Mouse (Mus musculus) liver, embryonic 15.5 days (tissue): ENCODE results near the gene Hic2. TPM values are rescaled to one million over a fixed set of nuclear protein-coding genes. Genes with fewer than 3 reads are reported as not detected.

ENCODE experiments used
- ATAC-seq: fragments of 200-750 bp; cut with Nextera tagmentation; 2 replicates; pipeline ENCODE4 v1.8.0; 2017; ENCODE audit warnings: moderate number of reproducible peaks, mild to moderate bottlenecking, moderate library complexity; ENCODE audit not compliant: insufficient read depth
- H3K27ac ChIP-seq: fragments of 300-500 bp; sonication (generic); replicated peaks from 2 replicates; pipeline ENCODE4 v1.5.1; 2015; ENCODE audit warnings: mild to moderate bottlenecking, inconsistent platforms
- H3K27me3 ChIP-seq: fragments of 300-500 bp; sonication (generic); 2 replicates; pipeline ENCODE4 v1.6.1; 2015; ENCODE audit warnings: mild to moderate bottlenecking, inconsistent platforms
- H3K36me3 ChIP-seq: fragments of 300-500 bp; sonication (generic); replicated peaks from 2 replicates; pipeline ENCODE4 v1.6.1; 2015; ENCODE audit warnings: moderate library complexity, mild to moderate bottlenecking, inconsistent platforms
- H3K4me1 ChIP-seq: fragments of 300-500 bp; sonication (generic); replicated peaks from 2 replicates; pipeline ENCODE4 v1.6.1; 2015; ENCODE audit warnings: inconsistent platforms
- H3K4me2 ChIP-seq: fragments of 300-500 bp; sonication (generic); 2 replicates; pipeline ENCODE4 v1.6.1; 2015; ENCODE audit warnings: moderate library complexity, mild to moderate bottlenecking, inconsistent platforms
- H3K4me3 ChIP-seq: fragments of 300-500 bp; sonication (generic); replicated peaks from 2 replicates; pipeline ENCODE4 v1.5.1; 2015; ENCODE audit warnings: mild to moderate bottlenecking, inconsistent platforms
- H3K9ac ChIP-seq: fragments of 300-500 bp; sonication (generic); 2 replicates; pipeline ENCODE4 v1.6.1; 2015; ENCODE audit warnings: moderate library complexity, mild to moderate bottlenecking, inconsistent platforms
- H3K9me3 ChIP-seq: fragments of 300-500 bp; sonication (generic); replicated peaks from 2 replicates; pipeline ENCODE4 v1.6.1; 2016; ENCODE audit warnings: inconsistent platforms
- WGBS: fragments of 180-500 bp; shearing (Covaris S2); methylation state at CpG from one replicate; pipeline ENCODE4 v1.1.7; 2015; ENCODE audit warnings: mixed read lengths; ENCODE audit not compliant: insufficient replicate concordance; 5-methylcytosine and 5-hydroxymethylcytosine counted together
- polyA plus RNA-seq: library from polyadenylated mRNA; unstranded; fragments of >200 nt; fragmentation: Nextera tagmentation; extraction: Ambion mirVana; gene quantifications from 2 replicates; pipeline ENCODE4 v1.2.1, GENCODE M21; 2015

Hic2 gene
- polyA plus RNA-seq, 1 experiment from 2014 or later = 2.6 TPM

- Histone ChIP-seq H3K4me1 (peaks cover 74% of the 10 kb centered on the region), H3K9ac (peak overlapping the region; percentile 22; the same call in 1 of the 2 replicates), H3K36me3 (no peaks in the 10 kb centered on the region), H3K27ac (no peak overlapping the region), H3K4me2 (peak overlapping the region; percentile 97), H3K27me3 (peaks cover 14% of the 10 kb centered on the region), H3K9me3 (no peaks in the 10 kb centered on the region), H3K4me3 (peak overlapping the region; percentile 86)
- ATAC-seq = no peak
- 45% methylated on average over 9 of the region's 9 CpGs for WGBS
These were observed 1.7 kb downstream of the Hic2 start for GRCm38 (mm10) chr16:17234916-17235665.

GRCm38 (mm10) chr16:17237634-17238033, 4.3 kb downstream of the Hic2 start:
- H3K27ac ChIP-seq = 0 out of 2 replicates have a peak overlapping the region, but pooled peaks have one; percentile 20
- no peak overlapping the region for H3K4me3 ChIP-seq
- H3K4me2 ChIP-seq = no peak overlapping the region
- peaks cover 83% of the 10 kb centered on the region for H3K4me1 ChIP-seq
- H3K36me3 ChIP-seq = no peaks in the 10 kb centered on the region
- peak; percentile 53 for ATAC-seq
- no peaks in the 10 kb centered on the region for H3K9me3 ChIP-seq
- H3K9ac ChIP-seq = no peak overlapping the region
- peaks cover 14% of the 10 kb centered on the region; the same call in 1 of the 2 replicates for H3K27me3 ChIP-seq
- 15% methylated on average over 3 of the region's 3 CpGs for WGBS

- Histone ChIP-seq H3K4me2 (no peak overlapping the region), H3K27ac (no peak overlapping the region), H3K9me3 (no peaks in the 10 kb centered on the region), H3K4me1 (peaks cover 72% of the 10 kb centered on the region), H3K4me3 (no peak overlapping the region), H3K27me3 (peaks cover 9% of the 10 kb centered on the region; the same call in 1 of the 2 replicates), H3K9ac (no peak overlapping the region), H3K36me3 (no peaks in the 10 kb centered on the region)
- WGBS = 64% methylated on average over 2 of the region's 2 CpGs
- ATAC-seq = no peak
These were observed 6.0 kb downstream of the Hic2 start for GRCm38 (mm10) chr16:17239409-17239808.

DNA sequence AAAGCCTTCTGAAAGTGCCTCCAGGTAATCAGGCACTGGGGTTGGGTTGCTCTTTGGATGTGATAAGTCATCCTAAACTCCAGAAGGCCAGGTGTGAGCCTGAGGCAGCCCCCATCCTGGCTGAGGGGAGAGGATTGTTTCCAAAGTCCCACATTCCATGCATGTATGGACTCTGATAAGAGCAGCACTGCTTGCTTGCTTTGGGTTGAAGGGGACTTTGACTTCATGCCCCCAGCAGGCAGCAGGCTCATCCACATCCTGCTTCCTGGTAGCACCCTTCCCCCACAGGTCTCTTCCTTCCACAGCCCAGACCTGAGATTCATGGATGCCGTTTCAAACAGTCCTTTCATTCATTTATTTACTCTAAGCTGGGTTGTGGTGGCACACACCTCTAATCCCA, 10.4 kb downstream of the Hic2 start:
- WGBS = 26% methylated on average over 1 of the region's 1 CpGs
- H3K4me3 ChIP-seq = no peak overlapping the region
- no peaks in the 10 kb centered on the region for H3K36me3 ChIP-seq
- no peaks in the 10 kb centered on the region for H3K27me3 ChIP-seq
- H3K9me3 ChIP-seq = no peaks in the 10 kb centered on the region
- peaks cover 60% of the 10 kb centered on the region for H3K4me1 ChIP-seq
- H3K4me2 ChIP-seq = no peak overlapping the region
- ATAC-seq = peak; percentile 78
- peak overlapping the region; percentile 72 for H3K27ac ChIP-seq
- no peak overlapping the region for H3K9ac ChIP-seq

DNA sequence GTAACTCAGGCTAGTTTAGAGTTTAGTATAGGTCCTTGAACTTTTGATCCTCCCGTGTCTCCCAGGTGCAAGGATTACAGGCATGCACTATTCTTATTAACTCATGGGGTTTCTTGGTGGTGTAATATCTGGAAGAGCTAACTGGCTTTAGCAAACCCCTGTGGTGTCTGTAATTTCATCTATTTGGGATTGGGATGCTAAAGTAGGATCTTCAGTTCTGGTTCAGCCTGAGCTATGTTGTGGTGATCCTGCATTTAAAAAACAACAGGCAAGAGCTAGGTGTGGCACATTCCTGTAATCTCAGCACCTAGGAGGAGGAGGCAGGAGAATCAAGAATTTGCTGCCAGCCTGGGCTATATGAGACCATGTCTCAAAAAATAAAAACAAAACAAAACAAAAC, 11.6 kb downstream of the Hic2 start:
- Histone ChIP-seq H3K27me3 (no peaks in the 10 kb centered on the region), H3K4me1 (peaks cover 60% of the 10 kb centered on the region), H3K4me3 (no peak overlapping the region), H3K9ac (no peak overlapping the region), H3K36me3 (no peaks in the 10 kb centered on the region), H3K9me3 (no peaks in the 10 kb centered on the region), H3K27ac (no peak overlapping the region), H3K4me2 (no peak overlapping the region)
- 71% methylated on average over 1 of the region's 1 CpGs for WGBS
- no peak for ATAC-seq

DNA sequence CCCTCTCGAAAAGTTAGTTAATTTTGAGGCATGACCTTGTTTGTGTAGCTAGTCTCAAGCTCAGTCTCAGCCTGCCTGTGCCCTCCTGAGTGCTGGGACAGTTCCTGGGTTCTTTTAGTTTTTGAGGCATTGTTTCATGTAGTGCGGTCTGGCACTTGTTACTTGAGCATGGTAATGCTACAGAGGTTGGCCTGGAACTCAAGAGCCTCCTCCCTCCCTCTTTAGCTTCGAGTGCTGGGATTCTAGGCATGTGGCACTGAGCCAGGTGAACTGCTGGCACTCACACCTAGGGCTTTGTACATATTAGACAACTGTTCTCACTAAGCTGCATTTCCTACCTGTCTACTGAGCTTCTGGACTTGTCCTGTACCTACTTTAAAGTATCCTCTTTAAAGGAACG, 14.4 kb downstream of the Hic2 start:
- H3K4me1 ChIP-seq = peaks cover 74% of the 10 kb centered on the region
- no peak overlapping the region for H3K4me3 ChIP-seq

DNA sequence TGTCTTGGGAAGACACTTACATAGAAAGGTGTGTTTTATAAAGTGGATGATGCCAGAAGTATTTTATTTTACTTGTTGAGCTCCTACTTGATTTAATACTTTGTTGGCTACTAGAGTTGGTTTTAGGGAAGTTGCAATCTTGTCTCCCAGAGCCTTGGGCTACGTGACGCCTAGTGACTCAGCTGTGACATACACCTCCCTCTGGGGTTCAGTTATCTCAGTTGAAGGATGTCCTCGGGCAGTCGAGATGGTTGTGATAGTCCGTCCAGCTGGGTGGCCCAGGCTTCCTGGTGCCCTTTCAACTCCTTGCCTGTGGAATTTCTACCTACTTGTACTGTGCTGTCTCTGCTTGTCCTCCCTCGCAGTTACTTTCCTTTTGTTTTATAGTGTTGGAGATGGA, 15.8 kb downstream of the Hic2 start:
- H3K9ac ChIP-seq = no peak overlapping the region
- no peaks in the 10 kb centered on the region for H3K27me3 ChIP-seq
- peaks cover 83% of the 10 kb centered on the region for H3K4me1 ChIP-seq
- no peaks in the 10 kb centered on the region for H3K9me3 ChIP-seq
- H3K36me3 ChIP-seq = no peaks in the 10 kb centered on the region
- H3K4me3 ChIP-seq = no peak overlapping the region
- H3K4me2 ChIP-seq = peak overlapping the region; percentile 37
- ATAC-seq = peak; percentile 63
- WGBS = 8% methylated on average over 6 of the region's 6 CpGs
- H3K27ac ChIP-seq = peak overlapping the region; percentile 48

More for the DNA sequence above, 14.4 kb downstream of the Hic2 start:
- Histone ChIP-seq H3K4me2 (no peak overlapping the region), H3K27me3 (no peaks in the 10 kb centered on the region), H3K9ac (no peak overlapping the region), H3K27ac (0 out of 2 replicates have a peak overlapping the region, but pooled peaks have one; percentile 11), H3K9me3 (no peaks in the 10 kb centered on the region), H3K36me3 (no peaks in the 10 kb centered on the region)
- ATAC-seq = no peak
- 60% methylated on average over 4 of the region's 4 CpGs for WGBS

GRCm38 (mm10) chr16:17251539-17251938, 18.2 kb downstream of the Hic2 start:
- 64% methylated on average over 3 of the region's 3 CpGs for WGBS
- H3K36me3 ChIP-seq = no peaks in the 10 kb centered on the region
- no peaks in the 10 kb centered on the region for H3K9me3 ChIP-seq
- no peak overlapping the region for H3K4me3 ChIP-seq
- ATAC-seq = no peak; the same call in 1 of the 2 replicates
- peak overlapping the region; percentile 35; the same call in 1 of the 2 replicates for H3K9ac ChIP-seq
- H3K4me1 ChIP-seq = peaks cover 89% of the 10 kb centered on the region
- H3K27ac ChIP-seq = peak overlapping the region; percentile 71
- no peaks in the 10 kb centered on the region for H3K27me3 ChIP-seq
- peak overlapping the region; percentile 46 for H3K4me2 ChIP-seq

GRCm38 (mm10) chr16:17252086-17252726, 18.8 kb downstream of the Hic2 start:
- Histone ChIP-seq H3K36me3 (peaks cover 5% of the 10 kb centered on the region; the same call in 1 of the 2 replicates), H3K4me3 (no peak overlapping the region), H3K4me1 (peaks cover 89% of the 10 kb centered on the region), H3K9ac (peak overlapping the region; percentile 35), H3K27ac (peak overlapping the region; percentile 71), H3K27me3 (no peaks in the 10 kb centered on the region), H3K9me3 (no peaks in the 10 kb centered on the region), H3K4me2 (peak overlapping the region; percentile 46)
- 32% methylated on average over 3 of the region's 3 CpGs for WGBS
- peak; percentile 83 for ATAC-seq

DNA sequence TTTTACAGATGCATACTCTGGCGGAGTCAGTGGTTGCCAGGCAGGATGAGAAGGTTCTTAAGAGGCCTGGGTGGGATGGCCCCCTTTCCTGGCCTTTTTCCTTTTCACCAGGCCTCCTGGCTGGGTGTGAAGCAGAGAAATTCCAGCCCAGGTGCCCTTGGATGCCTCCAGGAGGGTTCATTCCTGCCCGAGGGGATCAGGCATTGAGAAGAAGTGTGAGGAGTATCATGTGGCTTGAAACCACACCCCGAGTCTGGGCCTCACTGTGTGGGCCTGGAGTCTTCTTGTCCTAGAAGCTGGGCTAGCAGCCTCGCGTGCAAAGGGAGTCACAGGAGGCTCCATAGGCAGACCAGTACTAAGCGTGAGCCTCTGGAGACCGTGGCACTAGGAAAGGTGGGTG, 19.5 kb downstream of the Hic2 start:
- 27% methylated on average over 7 of the region's 7 CpGs for WGBS
- H3K27ac ChIP-seq = peak overlapping the region; percentile 71
- no peaks in the 10 kb centered on the region for H3K9me3 ChIP-seq
- H3K4me3 ChIP-seq = no peak overlapping the region
- peak; percentile 27; the same call in 1 of the 2 replicates for ATAC-seq
- peak overlapping the region; percentile 46 for H3K4me2 ChIP-seq
- no peaks in the 10 kb centered on the region for H3K27me3 ChIP-seq
- H3K36me3 ChIP-seq = peaks cover 11% of the 10 kb centered on the region
- peaks cover 87% of the 10 kb centered on the region for H3K4me1 ChIP-seq
- peak overlapping the region; percentile 35; the same call in 1 of the 2 replicates for H3K9ac ChIP-seq

DNA sequence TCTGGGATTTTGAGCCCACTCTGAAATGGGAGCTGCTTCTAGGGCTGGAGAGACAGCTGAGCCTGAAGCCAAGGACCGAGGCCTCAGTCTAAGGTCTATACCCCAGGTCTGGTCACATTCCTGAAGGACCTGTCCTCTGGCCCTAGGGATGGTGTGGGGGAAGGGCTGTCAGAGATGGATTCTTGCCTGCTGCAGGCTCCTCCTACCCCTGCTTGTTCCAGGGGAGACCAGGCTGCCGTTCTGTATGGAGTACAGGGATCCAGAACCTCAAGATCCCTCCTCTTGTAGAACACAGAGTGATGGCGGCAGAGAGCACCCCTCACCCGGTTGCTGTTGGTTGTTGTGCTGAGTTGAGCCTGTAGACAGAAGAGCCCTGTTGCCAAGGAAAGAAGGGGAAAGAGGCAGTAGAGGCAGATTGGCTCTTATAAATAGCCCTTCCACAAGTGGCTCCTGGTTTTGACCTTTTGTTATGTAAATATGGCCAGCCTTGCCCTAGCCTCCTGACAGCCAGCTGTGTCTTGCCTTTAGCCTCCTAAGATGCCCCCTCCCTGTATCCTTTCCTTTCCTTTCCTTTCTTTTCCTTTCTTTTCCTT, 20.7 kb downstream of the Hic2 start:
- peaks cover 75% of the 10 kb centered on the region for H3K4me1 ChIP-seq
- H3K9me3 ChIP-seq = no peaks in the 10 kb centered on the region
- ATAC-seq = no peak
- no peak overlapping the region for H3K4me3 ChIP-seq
- H3K27me3 ChIP-seq = no peaks in the 10 kb centered on the region
- H3K4me2 ChIP-seq = peak overlapping the region; percentile 46; the same call in 1 of the 2 replicates
- H3K27ac ChIP-seq = no peak overlapping the region
- H3K9ac ChIP-seq = no peak overlapping the region
- H3K36me3 ChIP-seq = peaks cover 24% of the 10 kb centered on the region
- WGBS = 62% methylated on average over 4 of the region's 4 CpGs
